Mouse (Mus musculus) kidney, adult 2 months (tissue): Measurements from ENCODE around the gene Fads3. TPM values are rescaled to one million over a fixed set of nuclear protein-coding genes. Genes with fewer than 3 reads are reported as not detected.

Experiments
- DNase-seq: peaks from one replicate; pipeline ENCODE4 v3.0.0; 2021
- H3K27ac ChIP-seq: fragments of 200-500 bp; 2 replicates; pipeline ENCODE4 v1.5.1; 2012; ENCODE audit warnings: low read depth, low read length, control low read depth, inconsistent platforms; ENCODE audit not compliant: insufficient read depth
- H3K27me3 ChIP-seq: fragments of 200-500 bp; replicated peaks from 2 replicates; pipeline ENCODE4 v1.6.1; 2012; ENCODE audit warnings: mild to moderate bottlenecking, moderate library complexity, low read length, inconsistent platforms; ENCODE audit not compliant: control insufficient read depth, insufficient read depth
- H3K36me3 ChIP-seq: fragments of 200-500 bp; 2 replicates; pipeline ENCODE4 v1.6.1; 2012; ENCODE audit warnings: mild to moderate bottlenecking, moderate library complexity, low read length, inconsistent platforms; ENCODE audit not compliant: control insufficient read depth, insufficient read depth
- H3K4me1 ChIP-seq: fragments of 200-500 bp; 2 replicates; pipeline ENCODE4 v1.6.1; 2011; ENCODE audit warnings: low read length; ENCODE audit not compliant: control insufficient read depth, insufficient read depth
- H3K4me3 ChIP-seq: fragments of 200-500 bp; 2 replicates; pipeline ENCODE4 v1.5.1; 2011; ENCODE audit warnings: mild to moderate bottlenecking, low read depth, low read length, control low read depth; ENCODE audit not compliant: insufficient read depth
- CTCF ChIP-seq: fragments of 200-500 bp; conservative IDR thresholded peaks from 2 replicates; pipeline ENCODE4 v1.5.1; 2011; ENCODE audit warnings: low read depth, mild to moderate bottlenecking, control low read depth, low read length, moderate library complexity, mixed read lengths; ENCODE audit not compliant: insufficient read depth, insufficient read length
- POLR2A ChIP-seq: fragments of 200-500 bp; IDR thresholded peaks from one replicate; pipeline ENCODE4 v1.6.1; 2011; ENCODE audit warnings: low read depth, low read length, control low read depth
- WGBS: fragments of 180-500 bp; shearing (Covaris S2); methylation state at CpG from one replicate; pipeline ENCODE4 v1.1.7; 2018; 5-methylcytosine and 5-hydroxymethylcytosine counted together
- polyA plus RNA-seq: library from polyadenylated mRNA; depleted of rRNA; stranded (reverse); fragments of >200 nt; gene quantifications from 2 replicates; pipeline ENCODE4 v1.2.3, GENCODE M21; 2012

Fads3 gene
- polyA plus RNA-seq, 1 experiment, result 382 TPM

- TF ChIP-seq POLR2A, result no peak
- TF ChIP-seq CTCF, result no peak
- Histone ChIP-seq H3K27ac (no peak overlapping the region), H3K36me3 (no peaks in the 10 kb centered on the region; the same call in 1 of the 2 replicates), H3K4me1 (peaks cover 15% of the 10 kb centered on the region), H3K4me3 (no peak overlapping the region), H3K27me3 (no peaks in the 10 kb centered on the region)
- WGBS, result 78% methylated on average over 5 of the region's 5 CpGs
- no peak for DNase-seq
Measured at GRCm38 (mm10) chr19:10062862-10063261, 21.5 kb downstream of the Fads3 start.

- H3K4me1 ChIP-seq, result peaks cover 3% of the 10 kb centered on the region; the same call in 1 of the 2 replicates
- DNase-seq, result peak; percentile 29
- no peak for TF ChIP-seq POLR2A
- no peak for TF ChIP-seq CTCF
- H3K27me3 ChIP-seq, result no peaks in the 10 kb centered on the region
- H3K27ac ChIP-seq, result 0 out of 2 replicates have a peak overlapping the region, but pooled peaks have one; percentile 15
- 65% methylated on average over 10 of the region's 10 CpGs for WGBS
- no peak overlapping the region for H3K4me3 ChIP-seq
- H3K36me3 ChIP-seq, result no peaks in the 10 kb centered on the region
Measured at GRCm38 (mm10) chr19:10064173-10065012, 23.0 kb downstream of the Fads3 start.

- Histone ChIP-seq H3K27ac (no peak overlapping the region), H3K36me3 (no peaks in the 10 kb centered on the region; the same call in 1 of the 2 replicates), H3K4me1 (peaks cover 12% of the 10 kb centered on the region), H3K27me3 (no peaks in the 10 kb centered on the region), H3K4me3 (no peak overlapping the region)
- TF ChIP-seq CTCF, result no peak
- no peak for TF ChIP-seq POLR2A
- 85% methylated on average over 5 of the region's 5 CpGs for WGBS
- DNase-seq, result no peak
Measured at GRCm38 (mm10) chr19:10065465-10066188, 24.3 kb downstream of the Fads3 start.

DNA sequence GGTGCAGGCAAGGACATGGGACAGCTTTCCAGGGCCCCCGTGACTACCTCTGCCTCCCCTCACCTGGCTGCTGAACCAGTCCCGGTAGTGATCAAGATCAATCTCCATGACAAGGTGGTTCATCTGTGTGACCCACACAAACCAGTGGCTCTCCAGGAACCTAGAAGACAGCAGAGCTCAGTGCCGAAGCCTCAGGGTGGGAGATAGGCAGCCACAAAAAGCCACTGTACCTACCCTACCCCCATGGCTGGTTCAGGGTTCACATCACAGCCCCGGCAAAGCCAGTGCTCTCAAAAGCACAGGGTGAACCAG is 24.8 kb downstream of the Fads3 start:
- WGBS, result 85% methylated on average over 4 of the region's 4 CpGs
- Histone ChIP-seq H3K36me3 (no peaks in the 10 kb centered on the region; the same call in 1 of the 2 replicates), H3K27me3 (no peaks in the 10 kb centered on the region), H3K4me3 (no peak overlapping the region), H3K27ac (no peak overlapping the region), H3K4me1 (peaks cover 12% of the 10 kb centered on the region)
- no peak for TF ChIP-seq CTCF
- TF ChIP-seq POLR2A, result no peak
- DNase-seq, result no peak

DNA sequence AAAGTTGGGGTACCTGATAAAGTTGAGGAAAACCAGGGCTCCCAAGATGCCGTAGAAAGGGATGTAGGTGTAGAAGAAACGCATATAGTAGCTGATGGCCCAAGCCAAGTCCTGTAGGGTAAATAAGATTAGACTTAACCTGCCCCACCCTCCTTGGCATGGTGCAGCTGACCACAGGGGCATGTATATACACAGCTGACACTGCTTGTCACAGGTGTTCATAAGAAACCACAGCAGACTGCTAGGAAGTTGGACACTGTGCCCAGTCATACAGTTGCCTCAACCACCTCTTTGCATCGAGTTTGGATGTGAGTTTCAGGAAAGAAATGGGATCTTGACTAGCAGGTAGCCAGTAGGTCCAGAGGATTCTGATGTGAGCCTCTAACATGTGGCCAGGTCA is 25.1 kb downstream of the Fads3 start:
- no peak for TF ChIP-seq CTCF
- TF ChIP-seq POLR2A, result no peak
- DNase-seq, result no peak
- Histone ChIP-seq H3K4me1 (peaks cover 15% of the 10 kb centered on the region), H3K36me3 (no peaks in the 10 kb centered on the region; the same call in 1 of the 2 replicates), H3K4me3 (no peak overlapping the region), H3K27ac (no peak overlapping the region), H3K27me3 (no peaks in the 10 kb centered on the region)
- WGBS, result 87% methylated on average over 3 of the region's 3 CpGs

DNA sequence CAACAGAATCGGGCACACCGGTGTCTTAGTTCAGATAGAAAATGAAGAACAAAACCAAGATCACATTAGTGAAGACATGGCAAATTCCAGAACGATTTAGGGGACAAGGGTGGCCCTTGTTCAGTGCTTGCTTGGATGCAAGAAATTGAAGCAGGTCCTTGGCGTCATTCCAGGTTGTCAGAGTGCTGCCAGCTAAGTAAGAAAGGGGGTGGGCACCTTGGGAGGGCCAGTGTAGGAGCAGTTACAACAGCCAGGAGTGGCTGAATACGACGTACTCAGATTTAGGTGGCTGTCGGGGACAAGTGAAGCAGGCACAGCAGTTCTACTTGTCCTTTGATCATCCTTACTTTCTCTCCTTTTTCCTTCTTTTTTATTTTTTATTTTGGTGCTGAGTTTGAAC is 26.3 kb downstream of the Fads3 start:
- WGBS, result 71% methylated on average over 7 of the region's 7 CpGs
- no peaks in the 10 kb centered on the region; the same call in 1 of the 2 replicates for H3K36me3 ChIP-seq
- peaks cover 19% of the 10 kb centered on the region for H3K4me1 ChIP-seq
- H3K27ac ChIP-seq, result no peak overlapping the region
- H3K27me3 ChIP-seq, result no peaks in the 10 kb centered on the region
- TF ChIP-seq CTCF (no peak), POLR2A (no peak)
- DNase-seq, result no peak
- no peak overlapping the region for H3K4me3 ChIP-seq
